Mouse (Mus musculus) CH12F3 (cell line): Measurements from ENCODE around the gene Hint2.

ENCODE experiments used
- in situ Hi-C: fragments of 300-500 bp; cut with MboI; formaldehyde crosslinking; loops from 2 replicates; pipeline ENCODE4 v1.14.3; 2020; ENCODE audit warnings: low sequenced_read_pairs

Gene Hint2

DNA sequence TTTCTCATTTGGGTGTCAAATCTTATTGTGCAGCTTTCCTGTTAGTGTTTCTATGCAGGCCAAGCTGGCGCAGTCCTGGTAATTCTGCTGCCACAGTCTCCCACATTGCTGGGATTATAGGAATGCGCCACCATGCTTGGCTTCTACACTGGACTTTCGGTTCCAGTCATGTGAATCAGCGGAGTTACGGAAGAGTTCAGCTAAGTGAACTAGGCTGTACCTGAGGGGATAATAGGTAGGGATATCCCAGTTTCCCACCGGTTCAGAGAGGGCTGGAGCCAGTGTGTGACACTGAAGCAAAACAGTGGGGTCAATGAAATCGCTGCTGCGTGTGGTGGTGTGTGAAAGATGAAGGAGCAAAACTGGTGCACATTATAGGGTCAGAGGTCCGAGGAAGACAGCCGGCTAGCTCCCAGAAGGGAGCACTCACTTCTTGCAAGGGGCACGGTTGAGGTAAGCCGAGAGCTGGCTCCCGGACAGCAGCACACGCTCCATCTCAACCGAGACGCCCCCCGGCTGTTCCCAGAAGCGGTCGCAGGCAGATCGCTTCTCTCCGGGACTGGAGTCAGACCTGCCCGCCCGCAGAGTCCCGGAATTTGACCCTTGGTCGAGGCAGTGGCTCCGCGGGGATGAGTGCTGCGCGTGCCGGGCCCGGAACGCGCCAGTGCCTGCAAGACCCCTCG lies 469 bp downstream of the Hint2 start:
- in situ Hi-C loops: no loop called here

DNA sequence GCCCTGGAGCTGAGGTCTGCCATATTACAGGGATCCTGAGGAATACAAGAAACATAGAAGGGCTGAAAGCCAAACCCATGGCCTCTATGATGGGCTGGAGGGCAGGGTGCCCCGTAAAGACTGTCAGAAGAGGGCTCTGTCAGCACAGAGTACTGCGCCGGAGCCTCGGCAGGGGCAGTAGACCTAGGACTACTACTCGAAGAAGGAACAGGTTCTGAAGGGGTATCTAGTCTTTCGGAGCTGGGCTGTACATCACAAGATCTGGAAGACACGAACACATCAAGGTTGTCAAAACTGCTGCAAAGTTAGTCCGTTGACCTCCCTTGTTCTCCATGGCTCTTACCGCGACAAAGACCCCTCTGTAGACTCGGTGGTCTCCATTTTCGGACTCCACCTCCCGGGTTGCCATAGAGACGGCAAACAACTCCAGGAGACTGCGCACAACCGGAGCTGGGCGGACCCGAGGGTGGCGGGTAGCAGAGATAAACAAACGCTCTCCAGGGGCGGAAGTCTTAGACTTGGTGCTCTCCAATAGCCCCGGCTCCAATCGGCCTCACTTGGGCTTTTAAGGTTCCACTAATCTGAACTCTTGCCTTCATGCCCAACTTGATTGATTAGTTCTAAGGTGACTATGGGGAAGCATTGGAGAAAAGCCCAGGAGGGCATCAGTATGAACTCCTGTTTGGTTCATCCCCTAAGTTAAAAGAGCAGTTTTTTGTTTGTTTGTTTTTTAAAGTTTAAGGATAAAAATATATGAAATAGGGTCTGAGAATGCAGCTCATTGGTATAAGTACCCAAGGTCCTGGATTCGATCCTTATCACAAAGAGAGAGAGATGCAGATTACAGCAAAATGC lies 2.9 kb downstream of the Hint2 start, which contains the start of gene Spag8:
Spag8 (minus strand) TSS at position 434 of the 855 bp plus-strand sequence.
- in situ Hi-C loops: no loop called here

DNA sequence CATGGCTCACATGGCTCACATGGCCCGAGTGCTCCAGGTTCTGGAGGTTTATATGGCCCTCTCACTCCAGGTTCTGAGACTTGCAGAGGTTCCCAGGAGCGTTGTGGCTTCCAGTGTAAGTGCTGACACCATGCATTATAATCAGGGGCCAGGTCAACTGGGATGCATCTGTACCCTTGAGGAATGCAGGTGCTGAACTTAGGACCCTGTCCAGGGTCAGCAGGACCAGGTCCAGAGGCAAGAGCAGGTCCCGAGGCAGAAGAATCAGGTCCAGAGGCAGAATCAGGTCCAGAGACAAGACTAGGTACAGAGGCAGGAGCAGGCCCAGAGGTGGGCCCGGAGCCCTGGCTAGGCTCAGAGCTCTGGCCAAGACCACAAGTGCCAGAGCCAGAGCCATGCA lies 3.5 kb downstream of the Hint2 start:
- in situ Hi-C loops: no loop called here

DNA sequence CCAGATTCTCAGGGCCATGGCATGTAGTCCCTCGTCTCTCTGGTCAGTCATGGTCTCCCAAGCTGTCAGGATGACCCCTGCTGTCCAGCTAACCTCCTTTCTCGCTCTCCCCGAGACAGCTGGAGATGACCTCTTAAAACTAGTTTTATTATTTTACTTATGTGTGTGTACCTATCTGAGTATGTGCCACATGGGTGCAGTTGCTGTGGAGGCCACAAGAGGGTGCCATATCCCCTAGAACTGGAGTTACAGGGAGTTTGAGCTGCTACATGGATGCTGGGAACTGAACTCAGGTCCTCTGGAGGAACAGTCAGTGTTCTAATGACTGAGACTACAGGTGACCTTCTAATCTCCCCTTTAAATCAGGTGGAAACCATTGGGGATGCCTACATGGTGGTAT lies 6.5 kb downstream of the Hint2 start:
- in situ Hi-C loops: no loop called here

DNA sequence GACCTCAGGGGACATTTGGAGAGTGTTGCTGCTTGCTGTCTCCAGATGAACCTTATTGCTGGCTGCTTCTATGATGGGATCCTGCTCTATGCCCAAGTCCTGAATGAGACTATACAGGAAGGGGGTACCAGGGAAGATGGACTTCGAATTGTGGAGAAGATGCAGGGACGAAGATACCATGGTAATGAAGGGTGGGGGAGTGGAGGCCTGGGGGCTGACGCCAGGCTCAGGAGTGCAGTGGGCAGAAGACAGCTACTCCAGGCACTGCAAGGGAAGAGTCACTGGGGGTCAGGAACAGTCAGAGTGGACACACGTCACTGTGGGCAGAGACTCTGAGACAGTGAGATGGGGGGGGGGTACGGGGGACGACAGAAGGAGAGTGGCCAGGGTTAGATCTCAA lies 15.8 kb downstream of the Hint2 start:
- in situ Hi-C loops: no loop called here

DNA sequence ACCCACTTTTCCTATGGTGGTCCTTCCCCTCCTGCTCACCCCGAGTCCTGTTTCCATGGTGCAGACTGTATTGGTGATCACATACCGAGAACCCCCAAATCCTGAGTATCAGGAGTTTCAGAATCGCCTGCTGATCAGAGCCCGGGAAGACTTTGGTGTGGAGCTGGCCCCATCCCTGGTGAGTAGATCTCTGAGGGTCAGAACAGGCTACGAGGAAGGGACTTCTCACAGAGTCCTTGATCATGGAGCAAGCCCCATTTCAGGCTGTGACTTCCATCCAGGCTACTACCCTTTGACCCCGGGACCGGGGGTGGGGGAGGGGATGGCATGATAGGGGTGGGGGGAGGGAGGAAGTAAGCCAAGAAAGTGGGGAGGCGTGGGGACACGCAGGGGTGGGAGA lies 16.2 kb downstream of the Hint2 start:
- in situ Hi-C loops: no loop called here

DNA sequence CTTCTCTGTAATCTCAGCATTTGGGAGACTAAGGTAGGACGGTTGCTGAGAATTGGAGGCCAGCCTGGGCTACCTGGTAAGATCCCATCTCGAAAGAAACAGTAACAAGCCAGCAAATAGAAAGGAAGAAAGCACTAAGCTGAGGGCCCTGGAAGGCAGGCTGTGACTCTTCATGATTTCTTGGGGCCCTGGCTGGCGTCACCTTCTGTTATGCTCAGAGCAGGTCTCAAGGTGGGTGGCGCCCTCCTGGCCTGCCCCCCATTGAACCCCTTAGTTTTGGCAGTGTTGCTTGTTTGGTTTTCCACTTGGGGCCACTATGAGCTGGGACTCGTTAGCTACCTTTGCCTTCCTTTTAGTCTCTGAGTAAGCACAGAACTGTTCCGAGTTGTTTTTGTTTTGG lies 19.5 kb downstream of the Hint2 start:
- in situ Hi-C loops: no loop called here

DNA sequence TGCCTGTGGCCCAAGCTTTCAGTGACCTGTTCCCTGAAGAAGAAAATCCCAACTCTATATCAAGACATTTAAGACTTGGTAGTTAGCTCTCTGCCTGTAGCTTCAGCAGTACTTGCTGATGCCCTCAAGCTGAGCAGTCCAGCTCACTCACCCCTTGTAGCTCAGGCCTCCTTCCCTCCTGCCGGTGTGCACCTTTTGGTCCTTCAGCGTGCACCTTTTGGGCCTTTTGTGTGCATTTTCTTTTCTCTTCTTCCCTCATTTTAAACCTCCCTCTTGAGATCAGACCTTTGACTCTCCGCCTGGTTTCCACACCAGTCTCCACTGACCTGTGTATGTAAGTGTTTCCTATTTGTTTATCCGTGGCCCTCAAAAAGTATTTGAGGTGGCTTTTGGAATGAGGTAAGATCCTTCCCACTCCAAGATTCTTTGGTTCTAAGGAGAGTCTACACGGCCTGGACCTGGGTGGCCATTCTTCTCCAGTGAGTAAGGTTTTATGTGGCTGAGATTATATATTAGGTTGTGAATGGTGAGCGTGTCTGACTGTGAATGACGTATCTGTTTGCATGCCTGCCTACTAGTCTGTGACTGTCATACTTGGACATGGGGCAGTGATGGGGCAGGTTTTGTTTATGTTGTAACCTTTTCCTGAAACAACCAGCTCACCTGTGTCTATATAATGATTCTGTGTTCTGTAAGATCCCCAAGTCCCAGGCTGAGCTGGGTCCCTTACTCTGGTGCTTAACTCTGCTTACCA lies 21.5 kb downstream of the Hint2 start:
- in situ Hi-C loops: no loop called here

DNA sequence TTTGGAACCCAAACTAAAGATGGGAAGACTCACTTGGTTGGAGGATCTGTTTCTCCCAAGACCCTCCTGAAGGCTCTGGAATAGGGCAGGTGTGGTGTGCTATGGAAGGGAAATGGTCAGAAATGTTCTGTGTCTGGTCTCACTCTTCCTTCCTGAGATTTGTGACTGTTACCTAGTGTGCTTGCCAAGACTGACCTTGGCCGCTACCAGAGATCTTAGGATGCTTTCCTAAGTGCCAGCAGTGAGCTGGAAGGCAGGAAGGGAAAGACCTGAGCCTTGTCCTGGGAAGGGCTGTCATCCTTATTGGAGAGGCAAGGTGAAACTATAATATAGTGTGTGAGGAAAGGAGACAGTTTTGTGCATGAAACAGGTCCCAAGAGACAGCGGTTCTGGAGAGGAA lies 22.5 kb downstream of the Hint2 start:
- in situ Hi-C loops: no loop called here

DNA sequence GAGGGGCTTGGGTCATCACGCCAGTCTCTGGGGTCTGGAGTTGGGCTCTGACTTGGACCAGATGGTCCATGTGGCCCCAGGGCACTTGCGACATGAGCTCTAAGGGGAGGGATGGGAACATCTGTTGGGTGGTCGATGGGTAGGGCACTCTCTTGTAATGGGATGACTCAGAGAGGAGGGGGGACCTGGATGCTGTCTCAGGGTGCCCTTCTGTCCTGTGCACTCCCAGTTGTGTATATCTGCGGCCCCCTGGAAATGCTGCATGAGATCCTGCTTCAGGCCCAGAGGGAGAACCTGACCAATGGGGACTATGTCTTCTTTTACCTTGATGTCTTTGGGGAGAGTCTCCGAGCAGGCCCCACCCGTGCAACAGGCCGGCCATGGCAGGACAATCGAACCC lies 23.0 kb downstream of the Hint2 start:
- in situ Hi-C loops: no loop called here

DNA sequence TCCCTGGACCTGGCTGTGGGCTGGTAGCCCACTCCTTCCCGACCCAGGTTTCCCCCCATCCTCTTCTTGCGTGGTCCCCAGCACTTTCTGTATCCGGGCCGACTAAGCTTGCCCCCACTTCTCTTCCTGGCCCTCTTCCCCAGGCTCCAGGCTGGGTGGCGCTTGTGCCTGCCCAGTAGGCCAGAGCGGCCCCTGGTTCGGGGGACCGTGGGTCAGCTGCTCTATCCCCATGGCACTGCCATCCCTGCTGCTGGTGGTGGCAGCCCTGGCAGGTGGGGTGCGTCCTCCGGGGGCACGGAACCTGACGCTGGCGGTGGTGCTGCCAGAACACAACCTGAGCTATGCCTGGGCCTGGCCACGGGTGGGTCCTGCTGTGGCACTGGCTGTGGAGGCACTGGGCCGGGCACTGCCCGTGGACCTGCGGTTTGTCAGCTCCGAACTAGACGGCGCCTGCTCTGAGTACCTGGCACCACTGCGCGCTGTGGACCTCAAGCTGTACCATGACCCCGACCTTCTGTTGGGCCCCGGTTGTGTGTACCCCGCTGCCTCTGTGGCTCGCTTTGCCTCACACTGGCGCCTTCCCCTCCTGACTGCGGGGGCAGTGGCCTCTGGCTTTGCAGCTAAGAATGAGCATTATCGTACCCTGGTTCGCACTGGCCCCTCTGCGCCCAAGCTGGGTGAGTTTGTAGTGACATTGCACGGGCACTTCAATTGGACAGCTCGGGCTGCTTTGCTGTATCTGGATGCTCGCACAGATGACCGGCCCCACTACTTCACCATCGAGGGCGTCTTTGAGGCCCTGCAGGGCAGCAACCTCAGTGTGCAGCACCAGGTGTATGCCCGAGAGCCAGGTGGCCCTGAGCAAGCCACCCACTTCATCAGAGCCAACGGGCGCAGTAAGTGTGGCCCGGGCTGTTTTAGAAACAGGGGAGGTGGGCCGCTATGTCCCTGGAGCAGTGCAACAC lies 24.0 kb downstream of the Hint2 start:
- in situ Hi-C loops: no loop called here

DNA sequence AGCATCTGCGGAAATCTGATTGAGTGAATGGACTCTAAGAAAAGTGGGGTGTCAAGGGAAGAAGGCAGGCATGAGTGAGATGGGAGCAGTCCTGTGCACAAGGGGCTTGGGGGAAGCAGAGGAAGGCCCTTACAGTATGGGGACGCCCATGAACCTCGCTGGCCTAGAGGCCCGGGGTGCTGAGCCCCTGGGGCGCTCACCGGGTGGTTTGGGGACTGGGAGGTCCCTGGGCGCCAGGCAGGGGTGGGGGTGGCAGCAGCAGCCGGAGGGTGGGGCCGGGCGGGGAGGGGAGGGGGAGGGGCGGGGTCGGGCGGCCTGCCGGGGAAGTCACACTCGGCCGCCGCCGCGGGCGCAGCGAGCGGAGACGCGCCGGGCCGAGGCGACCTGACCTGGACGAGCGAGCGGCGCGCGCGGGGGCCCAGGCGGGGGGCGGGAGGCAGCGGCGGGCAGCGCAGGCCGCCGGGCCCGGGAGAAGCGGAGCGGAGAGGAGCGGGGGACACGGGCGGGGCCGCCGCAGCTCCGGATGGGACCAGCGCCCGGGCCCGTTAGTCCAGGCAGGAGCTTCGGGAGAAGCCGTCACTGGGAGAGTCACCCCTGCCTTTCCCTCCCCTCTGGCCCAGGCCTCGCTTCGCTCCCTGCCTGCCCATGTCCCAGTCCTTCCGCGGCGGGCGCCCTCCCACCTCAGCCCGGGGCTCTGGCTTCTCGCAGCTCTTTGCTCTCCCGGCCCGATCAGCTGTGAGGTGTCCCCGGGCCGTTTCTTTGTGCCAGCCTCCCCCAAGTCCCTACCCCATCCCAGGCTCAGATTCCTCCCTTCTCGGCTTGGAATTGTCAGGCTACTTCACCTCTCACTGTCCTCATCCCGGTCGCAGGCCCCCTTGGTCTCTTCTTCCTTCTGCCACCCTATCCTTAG lies 25.0 kb downstream of the Hint2 start, which contains the start of gene Npr2:
Npr2 (plus strand) TSS at position 890 of the 910 bp plus-strand sequence.
- in situ Hi-C loops: no loop called here

DNA sequence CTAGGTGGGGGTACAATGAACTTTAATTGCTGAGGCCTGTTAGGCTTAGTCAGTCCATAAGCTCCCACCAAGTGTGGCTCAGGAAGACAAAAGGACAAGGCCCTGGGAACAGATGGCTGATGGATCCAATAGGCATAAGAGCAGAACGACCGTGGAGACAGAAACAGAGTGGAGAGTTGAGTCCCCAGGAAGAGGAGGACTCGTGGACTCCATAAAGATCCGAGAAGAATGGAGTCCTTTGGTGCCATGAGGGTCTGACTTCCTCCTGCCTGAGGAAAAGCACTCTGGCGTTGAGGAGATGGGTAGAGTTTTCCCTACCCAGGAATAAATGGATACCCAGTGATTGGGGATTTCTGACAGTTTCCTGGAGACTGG lies 25.6 kb downstream of the Hint2 start:
- in situ Hi-C loops: no loop called here

DNA sequence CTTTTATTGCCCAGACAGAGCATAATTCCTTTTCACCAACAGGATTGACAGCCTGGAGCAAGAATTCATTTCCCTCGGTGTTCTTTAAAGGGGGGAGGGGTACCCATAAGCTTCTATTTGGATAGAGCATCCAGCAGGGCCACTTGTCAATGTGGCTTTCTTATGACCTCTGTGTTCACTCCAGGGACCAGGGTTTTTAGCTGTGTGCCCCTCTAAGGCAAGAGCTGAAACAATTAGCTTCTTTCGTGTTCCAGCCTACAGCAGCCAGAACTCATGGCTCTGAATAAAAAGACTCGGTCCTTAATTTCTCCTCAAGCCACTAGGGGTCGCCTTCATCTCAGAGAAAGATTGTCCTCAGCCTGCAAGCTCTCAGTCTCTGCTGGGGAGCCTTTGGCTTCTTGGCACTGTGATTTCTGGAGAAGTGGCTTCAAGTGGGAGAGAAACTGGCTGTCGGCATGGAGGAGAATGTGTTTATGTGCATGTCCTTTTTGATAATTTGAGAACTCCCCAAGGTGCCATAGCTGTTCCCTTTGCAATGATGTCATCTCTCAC lies 26.2 kb downstream of the Hint2 start:
- in situ Hi-C loops: no loop called here

DNA sequence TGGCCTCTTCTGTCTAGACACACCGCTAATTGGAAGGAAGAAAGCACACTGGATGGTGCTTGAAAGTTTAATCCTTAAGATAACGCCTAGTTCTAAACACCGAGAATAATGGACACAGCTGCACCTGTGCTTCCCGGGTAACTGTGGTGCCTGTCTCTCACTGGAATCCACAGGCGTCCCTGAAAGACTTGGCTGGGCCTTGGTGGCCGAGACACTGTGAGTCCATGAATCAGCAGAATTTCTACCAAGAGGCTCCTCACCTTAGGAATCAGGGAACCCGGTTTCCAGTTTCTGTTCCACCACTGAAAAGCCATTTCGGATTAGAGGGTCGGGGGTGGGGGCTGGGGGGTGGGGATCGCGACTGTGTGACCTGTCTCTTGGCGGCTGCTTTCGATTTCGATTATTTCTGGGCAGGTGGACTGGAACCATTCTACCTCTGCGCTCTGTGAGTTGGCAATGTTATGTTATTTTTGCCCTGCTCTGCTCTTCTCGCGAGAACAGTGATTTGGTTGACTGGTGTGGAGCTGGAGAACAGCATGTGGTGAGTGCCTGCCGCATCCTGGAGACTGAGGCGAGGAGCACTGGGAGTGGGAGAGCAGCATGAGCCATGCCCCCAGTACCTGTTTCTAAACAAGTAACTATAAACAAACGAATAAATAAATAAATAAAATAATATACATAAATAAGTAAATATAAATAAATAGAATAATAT lies 27.0 kb downstream of the Hint2 start:
- in situ Hi-C loops: no loop called here

DNA sequence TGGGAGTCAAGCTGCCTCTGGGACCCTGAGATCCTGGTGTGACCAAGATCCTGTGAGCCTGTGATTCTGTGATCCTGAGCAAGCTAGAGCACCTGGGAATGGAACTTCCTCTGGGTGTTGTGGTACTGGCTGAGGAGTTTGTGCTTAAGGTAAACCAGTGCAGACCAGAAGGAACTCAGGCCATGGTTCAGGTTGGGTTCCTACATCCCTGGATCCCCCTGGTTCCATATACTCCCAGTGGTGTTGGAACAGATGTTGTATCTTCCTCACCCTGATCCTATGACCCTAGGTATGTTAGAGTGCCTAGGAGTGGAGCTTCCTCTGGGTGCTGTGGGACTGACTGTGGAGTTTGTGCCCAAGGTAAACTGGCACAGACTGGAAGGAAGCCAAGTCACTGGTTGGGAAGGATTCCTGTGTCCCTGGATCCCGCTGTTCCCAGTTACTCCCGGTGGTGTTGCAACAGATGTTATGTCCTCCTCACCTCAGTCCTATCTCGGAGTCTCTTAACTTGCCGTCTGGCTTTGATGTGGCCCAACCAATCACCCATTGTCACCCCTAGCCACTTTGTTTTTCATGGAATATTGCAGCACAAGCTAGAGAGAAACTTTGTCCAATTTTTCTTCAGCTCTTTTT lies 36.0 kb downstream of the Hint2 start:
- in situ Hi-C loops: no loop called here

DNA sequence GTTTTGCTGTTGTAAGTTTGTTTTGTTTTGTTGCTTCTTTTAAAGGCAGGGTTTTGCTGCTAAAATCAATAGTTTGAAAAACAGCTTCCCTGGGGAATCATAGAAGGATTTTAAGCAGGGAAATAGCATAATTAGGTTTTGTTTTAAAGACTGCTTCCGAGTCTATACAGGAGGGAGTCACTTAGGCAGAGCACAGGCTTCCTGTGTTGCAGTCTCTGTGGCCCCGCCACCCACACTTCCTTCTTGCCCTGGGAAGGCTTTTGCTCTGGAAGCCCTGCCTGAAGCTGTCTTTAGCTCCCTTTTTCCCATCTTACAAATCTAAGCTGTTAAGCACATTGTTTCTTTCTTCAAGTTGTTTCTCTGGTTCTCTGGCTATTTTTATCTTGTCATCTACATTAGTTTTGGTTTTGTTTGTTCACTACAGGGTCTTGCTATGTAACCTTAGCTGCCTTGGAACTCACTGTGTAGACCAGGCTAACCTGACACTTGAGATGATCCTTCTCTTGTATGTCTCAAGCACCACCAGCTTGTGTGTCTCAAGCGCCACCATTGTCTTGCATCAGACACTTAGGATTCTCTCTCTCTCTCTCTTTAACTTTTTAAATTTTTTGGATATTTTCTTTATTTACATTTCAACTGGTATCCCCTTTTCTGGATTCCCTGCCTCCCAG lies 43.1 kb downstream of the Hint2 start:
- in situ Hi-C loops: no loop called here
